Mouse (Mus musculus) CD4-positive, CD25-positive, alpha-beta regulatory T cell, adult 9 weeks (primary cell): ENCODE data around the gene Foxr2. TPM values are rescaled to one million over a fixed set of nuclear protein-coding genes. Genes with fewer than 3 reads are reported as not detected.

Experiments
- polyA plus RNA-seq: library from polyadenylated mRNA; unstranded; fragments of 100-300 nt; shearing (Covaris generic); gene quantifications from one replicate; pipeline ENCODE4 v1.2.1, GENCODE M21; 2017

Gene Foxr2
- polyA plus RNA-seq: not detected

DNA sequence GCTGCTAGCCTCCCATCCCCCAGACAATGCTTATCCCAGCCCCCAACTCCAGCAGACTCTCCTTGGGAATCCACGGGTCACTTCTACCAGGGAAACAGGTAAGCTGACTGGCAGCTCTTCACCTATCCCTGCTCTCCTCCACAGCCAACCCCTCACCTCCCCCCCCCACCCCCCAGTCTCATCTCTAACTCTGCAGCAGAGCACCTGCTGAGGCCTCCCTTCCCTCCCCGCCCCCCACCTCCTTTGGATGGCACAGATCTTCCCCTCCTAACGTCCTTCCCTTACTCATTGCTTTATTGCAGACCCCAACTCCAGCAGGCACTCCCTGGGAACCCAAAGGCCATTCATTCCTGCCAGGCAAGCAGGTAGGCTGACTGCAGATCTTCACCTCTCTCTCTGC is at the start of gene Foxr2:
TSS of gene Foxr2 (plus strand) at position 301 of the 400 bp plus-strand sequence.

DNA sequence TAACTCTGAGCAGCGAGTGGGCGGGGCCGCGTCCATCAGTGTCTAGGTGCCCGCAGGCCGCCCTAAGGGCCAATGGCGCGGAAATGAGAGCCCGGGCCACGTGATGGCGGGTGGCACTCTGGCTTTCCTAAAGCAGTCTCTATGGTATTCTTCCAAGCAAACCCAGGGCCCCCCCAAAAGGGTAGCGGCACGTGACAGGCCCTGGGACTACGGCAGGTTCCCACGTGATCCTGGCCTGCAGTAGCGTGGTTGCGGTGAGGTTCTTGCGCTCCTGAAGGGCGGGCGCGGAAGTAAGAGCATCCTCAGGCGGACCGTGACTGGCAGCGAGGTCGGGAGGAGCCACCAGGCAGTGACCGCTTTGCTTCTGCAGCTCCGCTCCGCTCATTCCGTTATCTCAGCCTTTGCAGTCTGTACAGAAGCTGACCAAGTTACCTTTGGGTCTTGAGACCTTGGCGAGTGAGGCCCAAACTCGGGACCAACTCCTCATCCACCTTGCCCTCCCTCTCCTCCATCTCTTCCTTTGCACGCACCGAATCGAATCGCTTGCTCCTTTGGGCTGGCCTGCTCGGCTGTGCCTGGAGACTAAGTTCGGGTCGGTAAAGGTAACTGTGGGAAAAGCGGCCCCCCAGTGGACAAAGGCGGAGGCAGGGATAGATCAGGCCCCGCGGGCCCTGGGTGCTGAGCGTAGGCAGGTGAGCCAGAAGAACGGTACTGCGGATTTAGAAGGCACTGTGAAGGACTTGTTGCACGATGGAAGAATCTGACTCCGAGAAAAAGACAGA is 21.3 kb downstream of the Foxr2 start, which contains the start of gene Rragb:
TSS of gene Rragb (plus strand) at position 248 of the 782 bp plus-strand sequence.

Other genes starting within 250 kb of the Foxr2 start
- not detected for gene Usp51, start 112.3 kb upstream of the Foxr2 start, polyA plus RNA-seq
- gene Mageh1, start 81.2 kb upstream of the Foxr2 start, polyA plus RNA-seq: 1.2 TPM
- gene Rragb, start 21.2 kb downstream of the Foxr2 start, polyA plus RNA-seq: 12.4 TPM
- 1.2 TPM for gene Klf8, start 118.7 kb downstream of the Foxr2 start, polyA plus RNA-seq